Mouse (Mus musculus): ENCODE measurements around the gene Tns1. TPM values are rescaled to one million over a fixed set of nuclear protein-coding genes. Genes with fewer than 3 reads are reported as not detected.

Gene Tns1
- total and polyA plus RNA-seq, 2 experiments = 17.9 to 47.9 TPM

- Histone ChIP-seq H3K36me3 (ENCODE audit: control insufficient read depth, insufficient read depth, low read length) (peaks cover 5% of the 10 kb centered on the region; the same call in 1 of the 2 replicates), H3K79me2 (ENCODE audit: control insufficient read depth, insufficient read depth, low read length) (no peaks in the 10 kb centered on the region), H3K27ac (replicated peaks; ENCODE audit: insufficient read depth, low read depth, low read length) (no peak overlapping the region), H3K9ac (ENCODE audit: low read depth, low read length) (no peak overlapping the region), H3K27me3 (ENCODE audit: control insufficient read depth, insufficient read depth, low read length) (no peaks in the 10 kb centered on the region), H3K4me1 (ENCODE audit: control insufficient read depth, insufficient read depth, low read length) (no peaks in the 10 kb centered on the region), H3K4me3 (ENCODE audit: insufficient read depth, low read depth, low read length) (no peak overlapping the region)
- DNase-seq (ENCODE audit: extremely low read depth, low read depth, low spot score) = no peak
- 26% methylated on average over 2 of the region's 2 CpGs for WGBS
- no peak for TF ChIP-seq POLR2A (IDR thresholded peaks at IDR 0.05; ENCODE audit: extremely low read depth, insufficient read depth, low read length)
- no peak for TF ChIP-seq CTCF (IDR thresholded peaks at IDR 0.05; ENCODE audit: low read depth, low read length)
Measured at GRCm38 (mm10) chr1:73909191-73909983, 214.9 kb downstream of the Tns1 start.

- Histone ChIP-seq H3K79me2 (ENCODE audit: control insufficient read depth, insufficient read depth, low read length) (no peaks in the 10 kb centered on the region), H3K9ac (ENCODE audit: low read depth, low read length) (no peak overlapping the region), H3K4me1 (ENCODE audit: control insufficient read depth, insufficient read depth, low read length) (no peaks in the 10 kb centered on the region), H3K36me3 (ENCODE audit: control insufficient read depth, insufficient read depth, low read length) (no peaks in the 10 kb centered on the region), H3K4me3 (ENCODE audit: insufficient read depth, low read depth, low read length) (no peak overlapping the region), H3K27ac (replicated peaks; ENCODE audit: insufficient read depth, low read depth, low read length) (no peak overlapping the region), H3K27me3 (ENCODE audit: control insufficient read depth, insufficient read depth, low read length) (no peaks in the 10 kb centered on the region)
- TF ChIP-seq CTCF (IDR thresholded peaks at IDR 0.05; ENCODE audit: low read depth, low read length) (no peak), POLR2A (IDR thresholded peaks at IDR 0.05; ENCODE audit: extremely low read depth, insufficient read depth, low read length) (no peak)
- DNase-seq (ENCODE audit: extremely low read depth, low read depth, low spot score) = no peak
- WGBS = 68% methylated on average over 13 of the region's 13 CpGs
Measured at GRCm38 (mm10) chr1:73908081-73908960, 215.9 kb downstream of the Tns1 start.

GRCm38 (mm10) chr1:73907166-73907565 lies 217.1 kb downstream of the Tns1 start:
- H3K4me1 ChIP-seq (ENCODE audit: control insufficient read depth, insufficient read depth, low read length) = no peaks in the 10 kb centered on the region
- 92% methylated on average over 28 of the region's 28 CpGs for WGBS
- no peak overlapping the region for H3K9ac ChIP-seq (ENCODE audit: low read depth, low read length)
- H3K27me3 ChIP-seq (ENCODE audit: control insufficient read depth, insufficient read depth, low read length) = no peaks in the 10 kb centered on the region
- DNase-seq (ENCODE audit: extremely low read depth, low read depth, low spot score) = no peak
- H3K79me2 ChIP-seq (ENCODE audit: control insufficient read depth, insufficient read depth, low read length) = no peaks in the 10 kb centered on the region
- TF ChIP-seq POLR2A (IDR thresholded peaks at IDR 0.05; ENCODE audit: extremely low read depth, insufficient read depth, low read length) (no peak), CTCF (IDR thresholded peaks at IDR 0.05; ENCODE audit: low read depth, low read length) (no peak)
- H3K36me3 ChIP-seq (ENCODE audit: control insufficient read depth, insufficient read depth, low read length) = no peaks in the 10 kb centered on the region
- H3K27ac ChIP-seq (replicated peaks; ENCODE audit: insufficient read depth, low read depth, low read length) = no peak overlapping the region
- no peak overlapping the region for H3K4me3 ChIP-seq (ENCODE audit: insufficient read depth, low read depth, low read length)

- no peaks in the 10 kb centered on the region for H3K4me1 ChIP-seq (ENCODE audit: control insufficient read depth, insufficient read depth, low read length)
- TF ChIP-seq POLR2A (IDR thresholded peaks at IDR 0.05; ENCODE audit: extremely low read depth, insufficient read depth, low read length) (no peak), CTCF (IDR thresholded peaks at IDR 0.05; ENCODE audit: low read depth, low read length) (no peak)
- H3K9ac ChIP-seq (ENCODE audit: low read depth, low read length) = no peak overlapping the region
- WGBS = 86% methylated on average over 6 of the region's 6 CpGs
- H3K79me2 ChIP-seq (ENCODE audit: control insufficient read depth, insufficient read depth, low read length) = no peaks in the 10 kb centered on the region
- no peaks in the 10 kb centered on the region for H3K36me3 ChIP-seq (ENCODE audit: control insufficient read depth, insufficient read depth, low read length)
- no peak overlapping the region for H3K27ac ChIP-seq (replicated peaks; ENCODE audit: insufficient read depth, low read depth, low read length)
- DNase-seq (ENCODE audit: extremely low read depth, low read depth, low spot score) = no peak
- H3K4me3 ChIP-seq (ENCODE audit: insufficient read depth, low read depth, low read length) = no peak overlapping the region
- H3K27me3 ChIP-seq (ENCODE audit: control insufficient read depth, insufficient read depth, low read length) = no peaks in the 10 kb centered on the region
Measured at GRCm38 (mm10) chr1:73906376-73906775, 217.9 kb downstream of the Tns1 start.

- Histone ChIP-seq H3K79me2 (ENCODE audit: control insufficient read depth, insufficient read depth, low read length) (no peaks in the 10 kb centered on the region), H3K9ac (ENCODE audit: low read depth, low read length) (no peak overlapping the region), H3K27ac (replicated peaks; ENCODE audit: insufficient read depth, low read depth, low read length) (no peak overlapping the region), H3K4me3 (ENCODE audit: insufficient read depth, low read depth, low read length) (no peak overlapping the region), H3K36me3 (ENCODE audit: control insufficient read depth, insufficient read depth, low read length) (no peaks in the 10 kb centered on the region), H3K27me3 (ENCODE audit: control insufficient read depth, insufficient read depth, low read length) (no peaks in the 10 kb centered on the region), H3K4me1 (ENCODE audit: control insufficient read depth, insufficient read depth, low read length) (no peaks in the 10 kb centered on the region)
- DNase-seq (ENCODE audit: extremely low read depth, low read depth, low spot score) = no peak
- WGBS = 81% methylated on average over 5 of the region's 5 CpGs
- TF ChIP-seq POLR2A (IDR thresholded peaks at IDR 0.05; ENCODE audit: extremely low read depth, insufficient read depth, low read length) = no peak
Measured at GRCm38 (mm10) chr1:73905811-73906190, 218.4 kb downstream of the Tns1 start.

All from liver, adult 2 months (tissue).